Mouse (Mus musculus) embryonic facial prominence, embryonic 13.5 days (tissue): Measurements from ENCODE around the gene Taar7f. TPM values are rescaled to one million over a fixed set of nuclear protein-coding genes. Genes with fewer than 3 reads are reported as not detected.
"Not testable (repeated sequence)": the region's sequence is repeated elsewhere in the genome, so short reads cannot be mapped to it uniquely, and the experiment has no call there.

Source experiments
- ATAC-seq: fragments of 200-750 bp; cut with Nextera tagmentation; 2 replicates; pipeline ENCODE4 v1.8.0; 2017; ENCODE audit warnings: low read depth; ENCODE audit not compliant: insufficient number of reproducible peaks, insufficient read depth, low FRiP score, low TSS enrichment
- H3K27ac ChIP-seq: fragments of 300-500 bp; sonication (generic); 2 replicates; pipeline ENCODE4 v1.5.1; 2015; ENCODE audit warnings: moderate library complexity, mild to moderate bottlenecking, inconsistent platforms
- H3K27me3 ChIP-seq: fragments of 300-500 bp; sonication (generic); 2 replicates; pipeline ENCODE4 v1.6.1; 2015; ENCODE audit warnings: mild to moderate bottlenecking, inconsistent platforms
- H3K36me3 ChIP-seq: fragments of 300-500 bp; sonication (generic); 2 replicates; pipeline ENCODE4 v1.6.1; 2015; ENCODE audit warnings: mild to moderate bottlenecking, inconsistent platforms
- H3K4me1 ChIP-seq: fragments of 300-500 bp; sonication (generic); 2 replicates; pipeline ENCODE4 v1.6.1; 2015; ENCODE audit warnings: inconsistent platforms
- H3K4me2 ChIP-seq: fragments of 300-500 bp; sonication (generic); 2 replicates; pipeline ENCODE4 v1.6.1; 2015; ENCODE audit warnings: moderate library complexity, mild to moderate bottlenecking, inconsistent platforms
- H3K4me3 ChIP-seq: fragments of 300-500 bp; sonication (generic); 2 replicates; pipeline ENCODE4 v1.5.1; 2015; ENCODE audit warnings: mild to moderate bottlenecking, inconsistent platforms
- H3K9ac ChIP-seq: fragments of 300-500 bp; sonication (generic); 2 replicates; pipeline ENCODE4 v1.6.1; 2015; ENCODE audit warnings: mild to moderate bottlenecking, inconsistent platforms
- H3K9me3 ChIP-seq: fragments of 300-500 bp; sonication (generic); 2 replicates; pipeline ENCODE4 v1.6.1; 2016; ENCODE audit warnings: inconsistent platforms
- WGBS: fragments of 180-500 bp; shearing (Covaris S2); methylation state at CpG from one replicate; pipeline ENCODE4 v1.1.7; 2015; ENCODE audit warnings: mixed read lengths; 5-methylcytosine and 5-hydroxymethylcytosine counted together
- polyA plus RNA-seq: library from polyadenylated mRNA; unstranded; fragments of >200 nt; fragmentation: Nextera tagmentation; extraction: Ambion mirVana; gene quantifications from 2 replicates; pipeline ENCODE4 v1.2.1, GENCODE M21; 2015

The Taar7f gene
- polyA plus RNA-seq, 1 experiment from 2014 or later, result not detected

DNA sequence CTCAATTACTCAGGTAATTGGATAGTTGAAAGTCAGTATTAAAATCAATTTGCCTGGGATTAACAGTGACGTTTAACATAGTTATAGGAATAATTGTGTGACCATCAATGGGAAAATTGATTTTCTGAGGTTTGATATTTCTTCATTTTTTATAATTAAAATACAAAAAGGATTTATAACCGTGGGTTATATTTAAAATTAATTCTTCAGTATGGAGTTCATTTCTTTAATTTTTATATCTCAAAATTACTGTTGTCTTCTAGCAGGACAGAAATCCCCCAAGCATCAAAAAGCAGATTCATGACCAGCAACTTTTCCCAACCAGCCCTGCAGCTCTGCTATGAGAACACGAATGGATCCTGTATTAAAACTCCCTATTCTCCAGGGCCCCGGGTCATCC, 26.9 kb downstream of the Taar7f start, which contains the start of gene Taar8a:
Gene Taar8a (plus strand): TSS at position 301 of the 400 bp plus-strand sequence.
- not testable (repeated sequence) for H3K27me3 ChIP-seq, H3K4me1 ChIP-seq, H3K9me3 ChIP-seq, H3K27ac ChIP-seq, ATAC-seq, H3K9ac ChIP-seq, H3K36me3 ChIP-seq, H3K4me3 ChIP-seq, H3K4me2 ChIP-seq
- 74% methylated on average over 2 of the region's 4 CpGs for WGBS

DNA sequence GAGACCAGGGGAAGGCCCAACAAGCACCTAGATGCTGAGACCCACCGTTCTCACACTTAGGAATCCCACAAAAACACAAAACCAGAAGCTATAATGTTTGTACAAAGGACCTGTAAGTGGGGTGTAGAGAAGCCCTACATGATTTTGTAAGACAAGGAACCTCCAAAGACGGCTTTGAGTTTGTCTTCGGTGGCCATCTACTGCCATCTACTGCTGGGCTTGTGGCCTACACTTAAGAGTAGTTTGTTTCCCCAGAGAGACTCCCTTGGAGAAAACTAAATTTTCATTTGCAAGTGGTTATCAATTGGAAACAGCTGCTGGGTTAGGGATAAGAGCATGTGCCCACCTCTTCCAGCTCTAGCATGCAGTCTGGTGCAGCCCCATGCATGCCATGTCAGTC, 30.9 kb downstream of the Taar7f start:
- WGBS, result 42% methylated on average over 3 of the region's 3 CpGs
- H3K36me3 ChIP-seq, result no peaks in the 10 kb centered on the region

DNA sequence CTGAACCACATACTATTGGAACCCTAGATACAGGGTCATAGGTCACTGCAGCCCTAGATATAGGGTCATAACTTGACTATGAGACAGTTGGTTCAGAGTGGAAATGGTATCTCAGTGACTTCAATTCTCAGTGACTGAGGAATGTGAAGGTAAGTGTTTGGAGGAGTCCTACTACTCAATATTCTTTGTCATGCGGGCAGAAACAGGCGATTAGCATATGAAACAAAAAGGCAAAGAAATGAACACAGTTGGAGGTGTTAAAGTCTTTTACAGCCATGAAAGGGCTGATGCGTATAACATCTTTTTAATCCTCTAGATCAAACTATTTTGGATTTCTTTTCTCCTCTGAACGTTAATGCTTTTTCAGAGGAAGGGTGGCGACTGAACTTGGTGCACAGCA, 36.6 kb downstream of the Taar7f start:
- Histone ChIP-seq H3K36me3 (no peaks in the 10 kb centered on the region), H3K4me1 (no peaks in the 10 kb centered on the region), H3K9ac (no peak overlapping the region), H3K4me2 (no peak overlapping the region), H3K27ac (no peak overlapping the region), H3K9me3 (no peaks in the 10 kb centered on the region), H3K27me3 (no peaks in the 10 kb centered on the region), H3K4me3 (no peak overlapping the region)
- no peak for ATAC-seq
- 74% methylated on average over 5 of the region's 5 CpGs for WGBS

More for the DNA sequence above, 30.9 kb downstream of the Taar7f start:
- H3K27ac ChIP-seq, result no peak overlapping the region
- H3K4me2 ChIP-seq, result no peak overlapping the region
- H3K9me3 ChIP-seq, result no peaks in the 10 kb centered on the region
- H3K27me3 ChIP-seq, result no peaks in the 10 kb centered on the region
- no peak overlapping the region for H3K9ac ChIP-seq
- no peaks in the 10 kb centered on the region for H3K4me1 ChIP-seq
- H3K4me3 ChIP-seq, result no peak overlapping the region
- no peak for ATAC-seq

DNA sequence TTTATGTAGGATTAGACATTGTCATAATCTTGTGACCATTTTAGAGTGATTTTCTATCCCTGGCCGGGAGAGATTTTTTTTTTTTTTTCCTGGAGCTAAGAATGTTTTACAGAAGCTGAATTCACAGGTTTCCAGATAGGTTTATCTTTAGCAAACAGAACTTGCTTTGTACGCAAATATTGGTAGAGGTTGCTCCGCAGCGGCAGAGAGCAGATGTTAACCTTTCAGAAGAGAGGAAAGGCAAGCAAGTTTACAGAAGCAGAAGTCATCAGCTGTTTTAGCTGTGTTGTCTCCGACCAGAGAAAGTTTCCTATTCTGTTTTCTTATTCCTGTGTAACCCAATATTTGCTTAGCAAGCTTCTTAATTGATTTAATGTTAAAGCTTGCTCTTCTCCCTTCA, 37.2 kb downstream of the Taar7f start:
- ATAC-seq, result no peak
- no peak overlapping the region for H3K4me2 ChIP-seq
- WGBS, result 73% methylated on average over 5 of the region's 5 CpGs
- no peak overlapping the region for H3K4me3 ChIP-seq
- H3K9me3 ChIP-seq, result no peaks in the 10 kb centered on the region
- H3K9ac ChIP-seq, result no peak overlapping the region
- no peak overlapping the region for H3K27ac ChIP-seq
- H3K36me3 ChIP-seq, result no peaks in the 10 kb centered on the region
- H3K27me3 ChIP-seq, result no peaks in the 10 kb centered on the region
- no peaks in the 10 kb centered on the region for H3K4me1 ChIP-seq

DNA sequence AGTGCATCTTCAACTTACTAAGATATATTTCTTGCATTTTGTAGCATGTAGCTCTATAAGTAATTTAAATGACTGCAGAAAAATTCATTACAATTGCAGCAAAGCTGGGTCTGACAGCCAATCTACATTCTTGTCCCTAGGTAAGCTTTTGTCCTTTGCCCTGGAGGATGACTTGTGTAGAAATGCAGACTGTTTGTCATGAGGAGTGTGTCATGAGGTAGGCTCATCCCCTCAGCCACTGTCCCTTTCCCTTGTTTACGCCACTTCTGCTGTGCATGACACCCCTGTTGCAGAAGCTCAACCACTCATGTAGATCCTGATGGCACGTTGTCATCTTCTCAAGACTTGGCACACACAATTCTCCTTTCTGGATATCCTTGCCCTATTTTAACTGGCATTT, 37.9 kb downstream of the Taar7f start:
- ATAC-seq, result no peak

DNA sequence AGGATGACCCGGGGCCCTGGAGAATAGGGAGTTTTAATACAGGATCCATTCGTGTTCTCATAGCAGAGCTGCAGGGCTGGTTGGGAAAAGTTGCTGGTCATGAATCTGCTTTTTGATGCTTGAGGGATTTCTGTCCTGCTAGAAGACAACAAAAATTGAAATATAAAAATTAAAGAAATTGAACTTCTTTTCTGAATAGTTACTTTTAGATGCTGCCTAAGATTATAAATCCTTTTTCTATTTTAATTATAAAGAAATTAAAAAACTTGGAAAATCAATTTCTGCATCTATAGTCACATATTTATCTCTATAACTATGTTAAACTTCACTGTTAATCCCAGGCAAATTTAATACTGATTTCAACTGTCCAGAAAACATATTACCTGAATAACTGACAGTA, 42.9 kb downstream of the Taar7f start, which contains the start of gene Taar8b:
Gene Taar8b (minus strand): TSS at position 101 of the 400 bp plus-strand sequence.
- no peaks in the 10 kb centered on the region for H3K36me3 ChIP-seq
- no peaks in the 10 kb centered on the region for H3K4me1 ChIP-seq
- no peak for ATAC-seq
- no peak within 1 kb of the TSS for H3K27ac ChIP-seq
- no peak within 1 kb of the TSS for H3K9ac ChIP-seq
- no peaks in the 10 kb centered on the region for H3K9me3 ChIP-seq
- no peak within 1 kb of the TSS for H3K4me2 ChIP-seq
- no peak within 1 kb of the TSS for H3K4me3 ChIP-seq
- H3K27me3 ChIP-seq, result no peaks in the 10 kb centered on the region
- WGBS, result 63% methylated on average over 2 of the region's 2 CpGs

More for the DNA sequence above, 37.9 kb downstream of the Taar7f start:
- Histone ChIP-seq H3K9me3 (no peaks in the 10 kb centered on the region), H3K36me3 (no peaks in the 10 kb centered on the region), H3K4me3 (no peak overlapping the region), H3K4me1 (no peaks in the 10 kb centered on the region), H3K27ac (no peak overlapping the region), H3K9ac (no peak overlapping the region), H3K27me3 (no peaks in the 10 kb centered on the region), H3K4me2 (no peak overlapping the region)
- WGBS, result 91% methylated on average over 2 of the region's 2 CpGs

DNA sequence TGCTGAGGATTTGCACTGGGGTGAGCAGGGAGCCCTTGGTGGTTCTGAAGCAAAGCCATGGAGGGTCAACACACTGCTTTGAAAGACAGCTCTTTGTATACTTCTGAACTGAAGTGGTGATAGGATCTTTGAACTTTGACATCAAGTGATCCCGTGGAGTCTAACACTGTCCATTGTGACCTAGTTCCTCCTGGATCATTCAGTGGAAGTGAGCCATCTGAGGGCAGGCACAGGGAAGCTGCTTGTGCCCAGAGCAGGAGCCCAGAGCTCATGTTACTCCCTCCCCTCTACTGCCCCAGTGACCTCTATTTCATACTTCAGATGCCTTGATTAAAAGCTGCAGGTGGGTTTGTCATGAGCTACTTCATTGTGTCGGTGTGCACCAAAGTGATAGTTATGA, 47.7 kb downstream of the Taar7f start:
- H3K9ac ChIP-seq, H3K27ac ChIP-seq: not testable (repeated sequence)
- whole genome bisulfite sequencing, result 35% methylated on average over 2 of the region's 2 CpGs

More for the DNA sequence above, 47.7 kb downstream of the Taar7f start:
- H3K27me3 ChIP-seq, H3K9me3 ChIP-seq, H3K4me1 ChIP-seq, ATAC-seq, H3K4me3 ChIP-seq, H3K36me3 ChIP-seq, H3K4me2 ChIP-seq: not testable (repeated sequence)

Other genes with a start within 250 kb of the Taar7f start
- gene Vnn3, start 198.0 kb upstream of the Taar7f start, polyA plus RNA-seq, result not detected in 2 replicates
- gene Vnn1, start 154.8 kb upstream of the Taar7f start, polyA plus RNA-seq, result 0.41 and 0.63 TPM in 2 replicates
- gene Taar1, start 129.2 kb upstream of the Taar7f start, polyA plus RNA-seq, result not detected in 2 replicates
- 0.27 TPM in 1 of 2 replicates, not detected in the other for gene Taar2, start 110.9 kb upstream of the Taar7f start, polyA plus RNA-seq
- not detected in 2 replicates for gene Taar3, start 100.0 kb upstream of the Taar7f start, polyA plus RNA-seq
- not detected in 2 replicates for gene Taar4, start 89.0 kb upstream of the Taar7f start, polyA plus RNA-seq
- gene Taar5, start 78.8 kb upstream of the Taar7f start, polyA plus RNA-seq, result not detected in 2 replicates
- not detected in 2 replicates for gene Taar6, start 63.9 kb upstream of the Taar7f start, polyA plus RNA-seq
- not detected in 2 replicates for gene Taar7a, start 56.0 kb upstream of the Taar7f start, polyA plus RNA-seq
- gene Taar7b, start 49.6 kb upstream of the Taar7f start, polyA plus RNA-seq, result not detected in 2 replicates
- not detected in 2 replicates for gene Taar7d, start 22.3 kb upstream of the Taar7f start, polyA plus RNA-seq
- gene Taar7e, start 11.9 kb upstream of the Taar7f start, polyA plus RNA-seq, result not detected in 2 replicates
- not detected in 2 replicates for gene Taar8a, start 27.0 kb downstream of the Taar7f start, polyA plus RNA-seq
- not detected in 2 replicates for gene Taar8b, start 42.8 kb downstream of the Taar7f start, polyA plus RNA-seq
- gene Taar8c, start 52.4 kb downstream of the Taar7f start, polyA plus RNA-seq, result not detected in 2 replicates
- gene Taar9, start 60.0 kb downstream of the Taar7f start, polyA plus RNA-seq, result not detected in 2 replicates
- 62.6 and 79.7 TPM in 2 replicates for gene Stx7, start 99.8 kb downstream of the Taar7f start, polyA plus RNA-seq
- gene Moxd1, start 174.0 kb downstream of the Taar7f start, polyA plus RNA-seq, result 27.5 and 30.8 TPM in 2 replicates